Mouse (Mus musculus): ENCODE data around the gene Tsks.

Gene Tsks

DNA sequence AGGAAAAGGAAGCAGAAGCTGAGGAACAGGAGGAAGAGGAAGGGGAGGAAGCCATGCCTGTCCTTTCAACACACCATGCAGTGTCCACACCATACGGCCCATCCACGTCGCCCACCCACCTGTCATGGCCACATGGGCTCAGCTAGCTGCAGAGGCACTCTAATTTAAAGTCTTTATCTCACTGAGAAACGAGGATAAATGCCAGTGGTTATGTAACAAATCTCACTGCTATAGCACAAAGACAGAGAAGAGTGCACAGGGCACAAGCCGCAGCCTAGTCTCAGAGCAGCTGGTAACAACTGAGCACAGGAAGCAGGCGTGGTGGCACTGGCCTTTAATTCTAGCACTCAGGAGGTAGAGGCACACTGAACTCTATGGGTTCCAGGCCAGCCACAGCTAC, 6.9 kb downstream of the Tsks start:
- no peak for DNase-seq (ENCODE audit: low read depth, low spot score)

DNA sequence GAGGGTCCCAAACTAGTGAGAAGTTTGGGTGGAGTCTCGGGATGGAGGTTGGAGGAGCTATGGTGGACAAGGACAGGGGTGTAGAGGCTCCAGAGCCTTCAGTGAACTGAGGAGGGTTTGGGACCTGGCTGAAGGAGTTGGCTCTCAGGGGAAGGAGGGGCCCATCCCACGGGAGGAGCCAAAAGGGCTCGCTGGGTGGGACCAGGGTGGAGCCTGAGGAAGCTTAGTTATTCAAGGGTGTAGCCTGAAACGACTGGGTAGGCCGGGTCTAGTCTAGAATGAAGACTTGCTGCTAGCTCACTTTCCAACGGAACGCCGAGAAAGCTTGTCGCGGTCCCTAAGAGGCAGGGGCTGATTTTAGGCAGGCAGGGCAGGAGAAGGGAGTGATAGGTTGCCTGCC, 9.0 kb downstream of the Tsks start:
- peak; percentile 51 for DNase-seq (ENCODE audit: low read depth, low spot score)

DNA sequence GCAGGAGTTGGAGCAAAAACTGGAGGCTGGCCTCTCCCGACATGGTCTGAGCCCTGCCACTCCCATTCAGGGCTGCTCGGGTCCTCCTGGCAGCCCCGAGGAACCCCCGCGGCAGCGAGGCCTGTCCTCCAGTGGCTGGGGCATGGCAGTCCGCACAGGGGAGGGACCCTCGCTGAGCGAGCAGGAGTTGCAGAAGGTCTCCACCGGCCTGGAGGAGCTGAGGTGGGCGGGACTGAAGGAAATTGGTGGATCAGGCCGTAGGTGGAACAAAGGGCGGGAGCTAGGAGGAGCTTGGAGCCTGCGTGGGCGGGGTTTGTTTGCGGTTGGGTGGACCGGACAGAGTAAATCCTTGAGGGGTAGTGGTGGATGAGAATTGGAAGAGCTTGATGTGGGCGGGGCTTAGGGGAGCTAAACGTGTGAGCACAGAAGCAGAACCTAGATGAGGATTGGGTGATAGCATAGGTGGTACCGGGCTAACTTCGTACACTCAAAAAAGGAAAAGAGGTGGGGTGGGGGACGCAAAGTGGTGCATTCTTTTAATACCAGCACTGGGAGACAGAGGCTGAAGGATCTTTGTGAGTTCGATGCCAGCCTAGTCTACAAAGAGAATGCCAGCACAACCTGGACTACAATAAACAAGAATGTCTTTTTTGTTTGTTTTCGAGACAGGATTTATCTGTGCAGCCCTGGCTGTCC, 9.8 kb downstream of the Tsks start:
- peak; percentile 92 for DNase-seq (ENCODE audit: low read depth, low spot score)

DNA sequence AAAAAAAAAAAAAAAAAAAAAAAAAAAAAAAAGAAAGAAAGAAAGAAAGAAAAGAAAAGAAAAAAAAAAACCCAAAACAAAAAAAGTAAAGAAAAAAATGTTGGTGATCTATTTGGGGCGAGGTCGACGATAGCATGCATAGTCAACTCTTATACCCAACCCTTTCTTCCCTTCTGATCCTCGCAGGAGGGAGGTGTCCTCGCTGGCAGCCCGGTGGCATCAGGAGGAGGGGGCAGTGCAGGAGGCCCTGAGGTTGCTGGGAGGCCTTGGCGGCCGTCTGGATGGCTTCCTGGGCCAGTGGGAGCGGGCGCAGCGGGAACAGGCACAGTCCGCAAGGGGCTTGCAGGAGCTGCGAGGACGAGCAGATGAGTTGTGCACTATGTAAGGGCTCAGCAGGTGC, 10.6 kb downstream of the Tsks start:
- DNase-seq (ENCODE audit: low read depth, low spot score): no peak

DNA sequence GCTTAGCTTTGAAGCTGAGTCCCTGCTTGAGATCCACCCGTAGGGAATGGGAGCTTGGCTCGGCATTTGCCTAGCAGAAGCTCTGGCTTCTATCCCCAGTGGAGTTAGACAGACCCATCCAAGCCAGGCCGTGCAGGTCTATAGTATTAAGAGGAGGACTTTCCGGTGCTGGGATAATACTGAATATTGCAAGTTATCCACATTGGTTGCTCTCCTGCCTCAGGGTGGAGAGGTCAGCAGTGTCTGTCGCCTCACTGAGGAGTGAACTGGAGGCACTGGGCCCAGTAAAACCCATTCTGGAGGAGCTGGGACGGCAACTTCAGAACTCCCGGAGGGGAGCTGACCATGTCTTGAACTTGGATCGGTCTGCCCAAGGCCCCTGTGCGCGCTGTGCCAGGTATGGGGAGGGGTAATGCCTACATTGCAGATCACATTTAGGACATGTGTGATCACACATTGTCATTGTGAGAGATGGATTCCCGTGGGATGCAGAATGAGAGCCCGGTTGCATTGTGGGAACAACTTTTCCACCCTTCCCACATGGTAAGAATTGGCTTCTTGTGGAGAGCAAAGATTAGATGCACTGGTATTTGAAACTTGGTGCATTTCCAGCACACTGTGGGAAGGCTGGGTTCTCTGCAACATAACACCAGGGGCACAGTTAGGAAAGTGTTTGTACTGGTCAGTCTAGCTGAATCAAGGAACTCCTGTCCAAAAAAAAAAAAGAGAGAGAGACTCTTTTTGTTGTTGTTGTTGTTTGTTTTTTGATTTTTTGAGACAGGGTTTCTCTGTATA, 11.3 kb downstream of the Tsks start:
- no peak for DNase-seq (ENCODE audit: low read depth, low spot score)

DNA sequence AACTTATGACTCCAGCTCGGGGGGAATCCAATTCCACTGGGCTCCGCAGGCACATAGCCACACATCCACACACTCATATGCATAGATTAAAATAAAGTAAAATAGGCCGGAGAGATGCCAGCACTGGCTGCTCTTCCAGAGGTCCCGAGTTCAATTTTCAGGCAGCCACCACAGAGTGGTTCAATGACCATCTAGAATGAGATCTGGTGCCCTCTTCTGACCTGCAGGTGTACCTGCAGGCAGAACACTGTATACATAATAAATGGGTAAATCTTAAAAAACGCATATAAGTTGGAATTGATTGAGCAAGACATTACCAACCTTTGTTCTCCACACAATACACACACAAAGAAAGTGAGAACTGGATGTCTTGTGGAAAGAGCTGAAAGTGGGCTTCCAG, 12.6 kb downstream of the Tsks start:
- no peak for DNase-seq (ENCODE audit: low read depth, low spot score)

DNA sequence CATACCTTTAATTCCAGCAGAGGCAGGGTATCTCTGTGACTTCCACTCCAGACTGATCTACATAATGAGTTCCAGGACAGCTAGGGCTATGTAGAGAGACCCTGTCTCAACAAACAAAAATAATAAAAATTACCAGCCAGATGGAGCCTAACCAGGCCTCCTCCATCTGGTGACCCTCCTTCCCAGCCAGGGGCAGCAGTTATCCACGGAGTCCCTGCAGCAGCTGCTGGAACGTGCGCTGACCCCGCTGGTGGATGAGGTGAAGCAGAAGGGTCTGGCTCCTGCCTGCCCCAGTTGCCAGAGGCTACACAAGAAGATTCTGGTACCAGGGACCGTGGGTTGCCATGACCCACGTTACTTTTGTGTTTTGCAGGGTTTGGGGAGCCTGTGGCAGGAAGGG, 13.3 kb downstream of the Tsks start:
- DNase-seq (ENCODE audit: low read depth, low spot score): no peak

DNA sequence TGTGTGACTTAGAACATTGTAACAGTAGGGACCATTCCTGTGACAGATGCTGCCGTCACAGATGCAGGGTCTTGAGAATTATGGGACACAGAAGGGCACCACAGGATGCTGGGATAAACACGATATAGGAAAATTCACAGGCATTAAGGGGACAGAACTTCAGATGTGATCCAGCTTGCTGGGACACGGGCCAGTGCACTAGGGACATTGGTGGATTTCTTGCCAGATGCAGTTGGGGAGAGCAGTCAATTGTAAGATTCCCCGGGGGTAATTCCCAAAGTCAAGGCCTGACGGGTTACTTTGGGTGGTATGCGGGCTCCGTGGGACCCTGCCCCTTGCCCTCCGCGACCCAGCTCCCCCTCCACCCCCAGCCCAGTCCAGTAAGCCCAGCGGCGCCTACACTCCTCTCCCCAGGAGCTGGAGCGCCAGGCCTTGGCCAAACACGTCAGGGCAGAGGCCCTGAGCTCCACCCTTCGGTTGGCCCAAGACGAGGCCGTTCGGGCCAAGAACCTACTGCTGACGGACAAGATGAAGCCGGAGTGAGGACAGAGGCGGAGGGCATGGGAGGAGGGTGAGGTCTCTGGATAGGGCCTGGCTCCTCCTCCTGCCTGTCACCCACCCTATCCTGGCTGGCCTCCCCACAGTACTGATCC, 14.3 kb downstream of the Tsks start:
- no peak for DNase-seq (ENCODE audit: low read depth, low spot score)

DNA sequence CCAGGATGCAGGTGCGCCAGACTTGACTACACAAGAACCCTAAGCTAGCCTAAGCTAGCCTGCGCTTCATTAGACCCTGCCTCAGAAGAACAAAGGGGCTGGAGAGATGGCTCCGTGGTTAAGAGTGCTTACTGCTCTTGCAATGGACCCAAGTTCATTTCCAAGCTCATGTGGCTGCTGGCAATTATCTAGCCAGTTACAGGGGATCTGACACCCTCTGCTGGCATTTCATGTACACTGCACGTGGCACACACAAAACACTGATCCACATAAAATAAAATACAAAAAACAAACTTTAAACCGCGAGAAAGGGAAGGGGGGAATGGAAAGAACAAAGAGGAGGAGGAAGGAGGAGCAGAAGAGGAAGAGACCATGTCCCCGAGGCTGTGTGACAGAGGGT, 15.2 kb downstream of the Tsks start:
- DNase-seq (ENCODE audit: low read depth, low spot score): peak; percentile 46

DNA sequence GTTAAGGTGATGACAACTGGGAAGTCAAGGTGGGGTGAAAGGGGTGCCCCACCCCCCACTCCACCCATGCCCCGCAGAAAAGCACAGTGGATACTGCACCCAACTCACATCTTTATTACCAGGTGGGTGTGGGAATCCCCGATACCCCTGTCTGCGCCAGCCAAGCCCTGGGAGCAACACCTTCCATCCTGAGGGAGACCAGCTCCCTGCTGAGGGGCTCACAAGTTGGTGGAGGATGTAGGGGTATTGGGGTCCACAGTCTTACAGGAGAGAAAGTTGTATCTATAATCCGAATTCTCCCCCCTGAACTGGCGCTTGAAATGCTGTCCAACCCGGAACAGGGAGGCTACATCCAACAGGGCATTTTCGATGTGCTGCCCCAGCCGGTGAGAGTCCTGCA, 16.3 kb downstream of the Tsks start:
- no peak for DNase-seq (ENCODE audit: low read depth, low spot score)

DNA sequence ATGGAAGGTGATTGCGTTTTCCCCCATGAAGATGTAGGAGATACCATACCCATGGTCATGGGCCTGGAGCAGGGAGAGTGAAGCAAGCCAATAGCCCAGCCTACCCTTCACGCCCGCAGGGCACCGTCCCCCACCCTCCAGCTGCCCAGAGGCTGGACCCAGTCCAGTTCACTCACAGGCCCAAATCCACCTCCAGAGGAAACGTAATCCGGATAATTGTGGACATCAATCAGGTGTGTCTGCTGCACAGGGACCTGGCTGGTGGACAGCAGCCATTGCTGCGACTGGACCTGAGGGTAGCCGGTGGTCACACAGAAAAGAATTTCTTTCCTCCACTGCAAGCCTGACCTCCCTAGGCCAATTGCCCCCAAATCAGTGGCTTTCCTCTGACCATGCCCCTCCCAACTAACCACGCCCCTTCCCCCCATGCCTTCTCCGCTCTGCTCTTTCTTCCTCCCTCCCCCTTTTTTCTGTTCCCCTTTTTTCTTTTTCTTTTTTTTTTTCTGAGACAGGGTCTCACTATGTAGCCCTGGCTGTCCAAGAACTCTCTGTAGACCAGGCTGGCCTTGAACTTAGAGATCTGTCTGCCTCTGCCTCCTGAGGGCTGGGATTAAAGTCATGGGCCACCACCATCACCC, 17.0 kb downstream of the Tsks start:
- no peak for DNase-seq (ENCODE audit: low read depth, low spot score)

DNA sequence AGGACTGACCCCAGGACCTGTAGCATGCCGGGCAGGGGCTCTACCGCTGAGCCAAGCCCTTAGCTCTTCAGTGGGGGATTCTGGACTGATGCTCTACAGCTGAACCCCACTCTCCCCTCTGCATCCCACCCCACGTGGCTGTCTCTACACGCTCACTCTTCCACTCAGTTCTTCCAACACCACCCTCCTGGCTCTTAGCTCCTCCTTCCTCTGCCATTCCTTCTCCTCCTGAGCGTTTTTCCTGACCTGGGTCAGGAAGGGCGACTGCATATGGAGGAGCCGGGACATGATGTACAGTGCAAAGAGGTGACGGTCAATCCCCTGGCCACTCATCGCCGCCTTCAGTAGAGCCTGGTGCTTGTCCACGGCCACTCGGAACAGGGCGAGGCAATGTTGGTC, 17.5 kb downstream of the Tsks start:
- DNase-seq (ENCODE audit: low read depth, low spot score): no peak

DNA sequence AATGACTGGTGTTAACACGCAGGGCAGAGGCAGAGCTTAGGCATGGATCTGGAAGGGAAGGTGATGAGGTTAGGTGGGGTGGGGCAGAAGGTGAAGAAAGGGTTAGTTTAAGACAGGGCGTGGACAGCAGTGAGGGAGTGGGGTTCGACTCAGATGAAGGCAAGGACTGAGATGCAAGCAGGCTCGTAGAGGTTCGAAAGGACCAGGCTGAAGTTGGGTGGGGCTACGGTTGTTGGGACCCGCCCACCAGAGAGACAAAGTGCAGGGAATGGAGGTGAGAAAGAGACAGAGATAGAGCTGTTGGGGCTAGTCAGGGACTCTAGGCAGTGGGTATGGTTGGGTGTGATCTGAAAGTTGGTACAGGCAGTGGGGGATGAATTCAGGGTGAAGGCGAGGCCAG, 19.3 kb downstream of the Tsks start:
- no peak for DNase-seq (ENCODE audit: low read depth, low spot score)

DNA sequence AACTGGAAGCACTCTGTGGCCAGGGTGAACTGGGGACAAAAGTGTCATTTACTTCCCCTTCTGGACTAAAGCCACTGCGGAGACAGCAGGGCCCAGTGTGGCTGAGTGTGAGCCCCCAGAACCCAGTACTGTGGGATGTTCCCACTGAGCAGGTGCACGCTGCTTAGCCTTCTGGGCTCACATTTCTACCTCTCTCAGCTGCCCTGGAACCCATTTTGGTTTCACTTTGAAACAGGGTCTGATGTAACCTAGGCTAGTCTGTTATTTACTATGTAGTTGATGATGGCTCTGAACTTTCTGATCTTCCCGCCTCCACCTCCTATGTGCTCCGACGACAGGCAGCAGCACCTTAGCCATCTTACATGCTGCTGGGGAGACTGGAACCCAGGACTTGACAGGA, 19.8 kb downstream of the Tsks start:
- no peak for DNase-seq (ENCODE audit: low read depth, low spot score)

DNA sequence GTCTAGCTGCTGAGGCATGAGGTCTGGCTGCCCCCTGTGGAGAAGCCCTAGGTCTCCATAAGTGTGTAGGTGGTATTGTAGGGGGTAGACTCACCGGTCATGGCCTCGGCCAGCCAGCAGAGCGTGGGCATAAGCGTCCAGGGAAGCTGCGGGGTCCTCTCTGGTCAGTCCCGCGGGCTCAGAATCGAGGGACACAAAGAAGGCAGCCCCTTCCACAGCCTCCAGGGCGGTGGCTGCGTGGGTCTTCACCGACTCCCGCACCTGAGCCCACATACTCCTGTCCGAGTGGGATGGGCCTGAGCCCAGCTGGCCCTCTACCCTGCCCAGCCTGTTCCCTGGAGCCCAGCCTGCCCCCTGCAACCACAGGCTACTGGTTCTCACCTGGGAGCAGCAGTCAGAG, 22.0 kb downstream of the Tsks start:
- no peak for DNase-seq (ENCODE audit: low read depth, low spot score)

DNA sequence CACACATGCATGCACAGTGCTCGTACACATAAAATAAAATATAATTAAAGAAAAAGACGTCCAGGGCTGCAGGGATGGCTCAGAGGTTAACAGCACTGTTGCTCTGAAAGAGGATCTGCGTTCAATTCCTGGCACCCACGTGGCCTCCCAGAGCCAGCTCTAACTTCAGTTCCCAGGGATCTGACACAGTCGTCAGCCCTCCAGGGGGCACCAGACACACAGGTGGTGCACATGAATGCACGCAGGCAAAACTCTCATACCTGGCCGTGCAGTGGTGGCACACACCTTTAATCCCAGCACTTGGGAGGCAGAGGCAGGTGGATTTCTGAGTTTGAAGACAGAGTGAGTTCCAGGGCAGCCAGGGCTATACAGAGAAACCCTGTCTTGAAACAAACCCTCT, 23.0 kb downstream of the Tsks start:
- DNase-seq (ENCODE audit: low read depth, low spot score): no peak

DNA sequence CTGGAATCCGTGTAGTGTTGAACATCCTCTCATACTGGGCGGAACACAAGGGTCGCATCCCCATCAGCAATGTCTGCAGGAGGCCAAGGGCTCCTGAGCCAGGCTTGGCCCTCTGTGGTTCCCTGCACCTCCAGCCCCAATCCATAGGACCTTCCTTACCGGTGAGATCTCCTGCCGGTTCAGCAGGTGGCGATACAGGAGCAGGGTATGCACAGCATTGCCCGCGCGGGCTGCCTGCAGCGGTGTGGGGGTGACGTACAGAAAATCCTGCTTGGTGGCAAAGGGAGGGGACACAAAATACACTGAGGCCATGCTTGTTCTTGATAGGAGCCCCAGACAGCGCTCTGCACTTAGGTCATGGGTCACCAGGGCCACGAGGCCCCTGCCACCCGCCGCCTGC, 23.6 kb downstream of the Tsks start:
- no peak for DNase-seq (ENCODE audit: low read depth, low spot score)

DNA sequence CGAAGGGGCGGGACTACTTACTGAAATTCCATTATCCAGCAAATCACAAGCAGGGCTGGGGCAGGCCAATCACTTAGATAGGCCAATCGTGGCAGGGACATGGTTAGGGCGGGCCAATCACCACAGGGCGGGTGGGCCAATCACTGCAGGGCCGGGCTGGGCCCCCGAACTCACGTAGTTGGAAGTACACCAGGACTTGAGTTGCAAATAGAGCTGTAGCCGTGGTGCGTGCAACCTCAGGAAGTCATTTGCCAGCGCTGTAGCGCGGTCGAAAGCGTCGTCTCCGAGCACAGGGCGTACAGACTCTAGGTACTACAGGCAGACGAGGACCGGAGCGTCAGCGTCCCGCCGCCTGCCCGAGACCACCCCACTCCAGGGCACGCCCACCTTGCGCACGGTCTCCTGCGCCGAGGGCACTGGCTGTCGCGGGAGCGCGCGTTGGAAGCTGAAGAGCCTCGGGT, 27.3 kb downstream of the Tsks start:
- DNase-seq (ENCODE audit: low read depth, low spot score): peak; percentile 91

DNA sequence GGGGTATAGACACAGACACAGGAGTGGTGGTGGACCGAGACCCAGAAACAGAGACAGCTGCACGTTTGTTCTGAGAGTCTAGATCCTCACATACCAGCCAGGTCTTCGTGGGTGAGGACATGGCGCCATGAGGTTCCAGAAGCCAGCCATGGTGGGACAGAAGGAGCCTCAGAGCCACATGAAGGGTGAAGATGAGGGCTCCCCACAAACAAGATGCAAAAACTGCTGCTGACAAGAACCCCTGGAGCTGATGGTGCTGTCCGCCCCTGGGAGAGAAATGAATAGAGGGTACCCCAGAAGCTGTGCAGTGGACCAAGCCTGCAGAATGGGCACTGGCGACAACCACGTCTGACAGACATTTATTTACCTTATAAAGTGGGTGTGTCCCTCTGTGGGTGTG, 28.1 kb downstream of the Tsks start:
- DNase-seq (ENCODE audit: low read depth, low spot score): no peak

DNA sequence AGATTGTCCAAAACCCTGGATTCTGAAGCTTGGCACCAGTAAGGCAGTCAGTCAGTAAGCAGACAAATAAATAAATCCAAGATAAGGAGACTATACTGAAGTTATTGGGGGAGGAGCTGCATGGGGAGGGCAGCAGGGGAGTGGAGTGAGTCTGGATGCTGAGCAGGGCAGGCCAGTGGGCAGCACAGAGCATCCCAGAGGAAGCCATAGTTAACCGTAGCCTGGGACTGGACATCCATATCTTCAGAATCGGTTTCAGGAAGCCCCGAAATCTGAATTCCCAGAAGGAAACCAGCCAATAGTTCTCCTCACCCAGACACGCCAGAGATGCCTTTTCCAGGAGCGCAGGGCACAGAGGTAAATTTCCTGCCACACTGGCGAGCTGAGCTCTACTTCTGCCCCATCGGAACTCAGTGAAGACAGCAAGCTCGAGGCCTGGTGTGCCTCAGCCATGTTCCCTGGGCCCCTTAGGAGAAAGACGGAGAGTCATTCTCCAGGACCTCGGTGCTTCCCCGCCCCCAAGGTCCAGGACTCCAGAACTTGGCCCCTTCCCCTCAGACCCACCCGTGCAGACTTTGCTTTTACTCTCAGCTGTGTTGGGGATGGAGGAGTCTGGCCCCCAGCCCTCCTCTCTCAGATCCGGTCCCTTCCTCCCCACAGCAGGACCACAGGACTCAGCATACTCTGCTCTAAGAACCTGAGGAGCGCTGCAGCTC, 30.6 kb downstream of the Tsks start:
- no peak for DNase-seq (ENCODE audit: low read depth, low spot score)

DNA sequence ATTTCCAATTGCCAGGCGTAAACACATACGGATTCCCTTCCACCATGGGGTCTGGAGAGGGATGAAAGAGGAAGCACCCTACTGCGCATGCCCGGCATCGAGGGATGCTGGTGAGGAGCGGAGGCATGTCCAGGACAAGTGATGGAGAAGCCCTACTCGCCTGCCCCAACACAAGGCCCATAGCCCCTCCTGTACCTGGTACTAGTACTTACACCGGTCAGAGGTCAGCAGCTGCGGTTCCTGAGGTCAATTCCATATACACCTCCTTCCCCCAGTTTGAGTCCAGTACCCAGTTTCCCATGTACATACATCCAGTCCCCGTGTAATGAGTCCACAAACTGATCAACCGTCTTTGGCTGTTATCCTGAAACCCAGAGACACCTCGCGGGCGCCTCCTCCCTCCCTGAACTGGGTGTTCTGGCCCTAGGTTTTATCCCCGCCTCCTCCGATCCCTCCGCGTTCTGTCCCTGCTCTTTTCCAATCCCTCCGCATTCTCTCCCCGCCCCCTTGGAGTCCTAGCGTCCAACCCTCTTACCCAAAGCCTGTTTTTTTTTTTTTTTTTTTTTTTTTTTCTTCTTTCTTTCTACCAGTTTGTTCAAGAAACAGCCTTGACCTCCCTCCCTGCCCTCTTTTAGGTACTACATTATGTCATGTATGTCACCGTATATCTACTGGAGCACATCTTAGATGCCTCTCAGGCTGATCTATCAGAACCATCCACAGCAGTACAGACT, 31.5 kb downstream of the Tsks start, which contains the start of gene Cpt1c:
TSS of gene Cpt1c (minus strand) at position 469 of the 734 bp plus-strand sequence.
- DNase-seq (ENCODE audit: low read depth, low spot score): peak; percentile 85

All from forelimb bud, embryonic 11.5 days (tissue).